Mouse (Mus musculus): ENCODE data around the gene Cox14. TPM values are rescaled to one million over a fixed set of nuclear protein-coding genes. Genes with fewer than 3 reads are reported as not detected.

The Cox14 gene
- polyA plus RNA-seq (2014; fragmentation: Nextera tagmentation; extraction: Ambion mirVana) = 135 and 140 TPM in 2 replicates

GRCm38 (mm10) chr15:99725341-99726155 lies at the start of gene Cox14:
Gene Cox14 (plus strand): TSS chr15:99725618.
- peak; percentile 93 for ATAC-seq (ENCODE audit: low FRiP score)

GRCm38 (mm10) chr15:99677089-99677488 lies 48.3 kb upstream of the Cox14 start:
- no peaks in the 10 kb centered on the region for H3K36me3 ChIP-seq (ENCODE audit: control insufficient read depth, insufficient read depth, low read length)
- no peak overlapping the region for H3K4me2 ChIP-seq
- H3K4me1 ChIP-seq (ENCODE audit: control insufficient read depth, insufficient read depth, low read length) = peaks cover 14% of the 10 kb centered on the region
- DNase-seq (ENCODE audit: low spot score, missing footprints) (no peak), ATAC-seq (ENCODE audit: low FRiP score) (peak; percentile 54)
- H3K9me3 ChIP-seq (ENCODE audit: control insufficient read depth, low read length) = no peaks in the 10 kb centered on the region
- no peak overlapping the region for H3K9ac ChIP-seq (ENCODE audit: low read length)
- 35% methylated on average over 8 of the region's 8 CpGs for WGBS
- H3K27ac ChIP-seq (ENCODE audit: low read depth, low read length) = peak overlapping the region; percentile 57
- peaks cover 1% of the 10 kb centered on the region; the same call in 1 of the 2 replicates for H3K27me3 ChIP-seq (ENCODE audit: control insufficient read depth, insufficient read depth, low read length)
- H3K4me3 ChIP-seq (ENCODE audit: low read depth, low read length) = no peak overlapping the region

More at GRCm38 (mm10) chr15:99725341-99726155, at the start of gene Cox14:
- peak within 1 kb of the TSS; percentile 97 for H3K4me3 ChIP-seq (ENCODE audit: low read depth, low read length)
- H3K4me2 ChIP-seq = peak within 1 kb of the TSS; percentile 82
- under 1% methylated on average over 67 of the region's 68 CpGs for WGBS
- DNase-seq (ENCODE audit: low spot score, missing footprints) = peak; percentile 100
- H3K27me3 ChIP-seq (ENCODE audit: control insufficient read depth, insufficient read depth, low read length) = no peaks in the 10 kb centered on the region
- H3K27ac ChIP-seq (ENCODE audit: low read depth, low read length) = peak within 1 kb of the TSS; percentile 79
- H3K9ac ChIP-seq (ENCODE audit: low read length) = peak within 1 kb of the TSS; percentile 90
- H3K4me1 ChIP-seq (ENCODE audit: control insufficient read depth, insufficient read depth, low read length) = peaks cover 24% of the 10 kb centered on the region
- no peaks in the 10 kb centered on the region; the same call in 1 of the 2 replicates for H3K9me3 ChIP-seq (ENCODE audit: control insufficient read depth, low read length)
- H3K36me3 ChIP-seq (ENCODE audit: control insufficient read depth, insufficient read depth, low read length) = peaks cover 18% of the 10 kb centered on the region

GRCm38 (mm10) chr15:99678063-99678800 lies 47.2 kb upstream of the Cox14 start:
- Histone ChIP-seq H3K36me3 (ENCODE audit: control insufficient read depth, insufficient read depth, low read length) (no peaks in the 10 kb centered on the region), H3K9ac (ENCODE audit: low read length) (no peak overlapping the region), H3K27ac (ENCODE audit: low read depth, low read length) (no peak overlapping the region), H3K9me3 (ENCODE audit: control insufficient read depth, low read length) (no peaks in the 10 kb centered on the region), H3K4me3 (ENCODE audit: low read depth, low read length) (no peak overlapping the region), H3K27me3 (ENCODE audit: control insufficient read depth, insufficient read depth, low read length) (no peaks in the 10 kb centered on the region), H3K4me2 (no peak overlapping the region), H3K4me1 (ENCODE audit: control insufficient read depth, insufficient read depth, low read length) (peaks cover 14% of the 10 kb centered on the region)
- peak; percentile 62 for ATAC-seq (ENCODE audit: low FRiP score)
- no peak for DNase-seq (ENCODE audit: low spot score, missing footprints)
- WGBS = 18% methylated on average over 13 of the region's 13 CpGs

GRCm38 (mm10) chr15:99679008-99679407 lies 46.4 kb upstream of the Cox14 start:
- H3K36me3 ChIP-seq (ENCODE audit: control insufficient read depth, insufficient read depth, low read length) = no peaks in the 10 kb centered on the region
- WGBS = 66% methylated on average over 7 of the region's 7 CpGs
- peaks cover 14% of the 10 kb centered on the region for H3K4me1 ChIP-seq (ENCODE audit: control insufficient read depth, insufficient read depth, low read length)
- H3K9ac ChIP-seq (ENCODE audit: low read length) = no peak overlapping the region
- ATAC-seq (ENCODE audit: low FRiP score) (no peak), DNase-seq (ENCODE audit: low spot score, missing footprints) (no peak)
- H3K9me3 ChIP-seq (ENCODE audit: control insufficient read depth, low read length) = no peaks in the 10 kb centered on the region
- H3K4me3 ChIP-seq (ENCODE audit: low read depth, low read length) = no peak overlapping the region
- H3K4me2 ChIP-seq = no peak overlapping the region
- no peaks in the 10 kb centered on the region for H3K27me3 ChIP-seq (ENCODE audit: control insufficient read depth, insufficient read depth, low read length)
- H3K27ac ChIP-seq (ENCODE audit: low read depth, low read length) = no peak overlapping the region

GRCm38 (mm10) chr15:99682880-99683279 lies 42.5 kb upstream of the Cox14 start:
- no peak overlapping the region for H3K9ac ChIP-seq (ENCODE audit: low read length)
- H3K4me1 ChIP-seq (ENCODE audit: control insufficient read depth, insufficient read depth, low read length) = peaks cover 4% of the 10 kb centered on the region; the same call in 1 of the 2 replicates
- H3K4me3 ChIP-seq (ENCODE audit: low read depth, low read length) = no peak overlapping the region
- no peaks in the 10 kb centered on the region for H3K9me3 ChIP-seq (ENCODE audit: control insufficient read depth, low read length)
- H3K4me2 ChIP-seq = no peak overlapping the region
- WGBS = 95% methylated on average over 7 of the region's 7 CpGs
- H3K36me3 ChIP-seq (ENCODE audit: control insufficient read depth, insufficient read depth, low read length) = no peaks in the 10 kb centered on the region
- H3K27me3 ChIP-seq (ENCODE audit: control insufficient read depth, insufficient read depth, low read length) = no peaks in the 10 kb centered on the region
- no peak for ATAC-seq (ENCODE audit: low FRiP score)
- DNase-seq (ENCODE audit: low spot score, missing footprints) = no peak
- H3K27ac ChIP-seq (ENCODE audit: low read depth, low read length) = no peak overlapping the region

GRCm38 (mm10) chr15:99684156-99684555 lies 41.3 kb upstream of the Cox14 start:
- Histone ChIP-seq H3K27me3 (ENCODE audit: control insufficient read depth, insufficient read depth, low read length) (no peaks in the 10 kb centered on the region), H3K9me3 (ENCODE audit: control insufficient read depth, low read length) (no peaks in the 10 kb centered on the region), H3K9ac (ENCODE audit: low read length) (no peak overlapping the region), H3K36me3 (ENCODE audit: control insufficient read depth, insufficient read depth, low read length) (no peaks in the 10 kb centered on the region), H3K4me3 (ENCODE audit: low read depth, low read length) (no peak overlapping the region), H3K4me1 (ENCODE audit: control insufficient read depth, insufficient read depth, low read length) (no peaks in the 10 kb centered on the region), H3K27ac (ENCODE audit: low read depth, low read length) (no peak overlapping the region), H3K4me2 (no peak overlapping the region)
- ATAC-seq (ENCODE audit: low FRiP score) = no peak
- DNase-seq (ENCODE audit: low spot score, missing footprints) = no peak
- 92% methylated on average over 5 of the region's 5 CpGs for WGBS

GRCm38 (mm10) chr15:99688712-99689111 lies 36.7 kb upstream of the Cox14 start:
- Histone ChIP-seq H3K27ac (ENCODE audit: low read depth, low read length) (no peak overlapping the region), H3K4me3 (ENCODE audit: low read depth, low read length) (no peak overlapping the region), H3K27me3 (ENCODE audit: control insufficient read depth, insufficient read depth, low read length) (no peaks in the 10 kb centered on the region), H3K4me2 (no peak overlapping the region), H3K9ac (ENCODE audit: low read length) (no peak overlapping the region), H3K9me3 (ENCODE audit: control insufficient read depth, low read length) (no peaks in the 10 kb centered on the region), H3K4me1 (ENCODE audit: control insufficient read depth, insufficient read depth, low read length) (peaks cover 16% of the 10 kb centered on the region), H3K36me3 (ENCODE audit: control insufficient read depth, insufficient read depth, low read length) (no peaks in the 10 kb centered on the region)
- 3% methylated on average over 4 of the region's 4 CpGs for WGBS
- DNase-seq (ENCODE audit: low spot score, missing footprints) = peak; percentile 94
- peak; percentile 55; the same call in 1 of the 2 replicates for ATAC-seq (ENCODE audit: low FRiP score)

- H3K9ac ChIP-seq (ENCODE audit: low read length) = no peak overlapping the region
- no peak overlapping the region for H3K4me3 ChIP-seq (ENCODE audit: low read depth, low read length)
- 14% methylated on average over 4 of the region's 4 CpGs for WGBS
- DNase-seq (ENCODE audit: low spot score, missing footprints) (no peak), ATAC-seq (ENCODE audit: low FRiP score) (no peak)
- H3K27me3 ChIP-seq (ENCODE audit: control insufficient read depth, insufficient read depth, low read length) = no peaks in the 10 kb centered on the region
- H3K9me3 ChIP-seq (ENCODE audit: control insufficient read depth, low read length) = no peaks in the 10 kb centered on the region
- H3K4me2 ChIP-seq = no peak overlapping the region
- no peak overlapping the region for H3K27ac ChIP-seq (ENCODE audit: low read depth, low read length)
- H3K4me1 ChIP-seq (ENCODE audit: control insufficient read depth, insufficient read depth, low read length) = peaks cover 19% of the 10 kb centered on the region
- H3K36me3 ChIP-seq (ENCODE audit: control insufficient read depth, insufficient read depth, low read length) = no peaks in the 10 kb centered on the region
Measured at GRCm38 (mm10) chr15:99690924-99691323, 34.5 kb upstream of the Cox14 start.

- no peak for DNase-seq (ENCODE audit: low spot score, missing footprints)
- H3K4me2 ChIP-seq = no peak overlapping the region
Measured at GRCm38 (mm10) chr15:99691976-99692375, 33.4 kb upstream of the Cox14 start.

More at GRCm38 (mm10) chr15:99691976-99692375, 33.4 kb upstream of the Cox14 start:
- Histone ChIP-seq H3K4me1 (ENCODE audit: control insufficient read depth, insufficient read depth, low read length) (peaks cover 19% of the 10 kb centered on the region), H3K9ac (ENCODE audit: low read length) (no peak overlapping the region), H3K36me3 (ENCODE audit: control insufficient read depth, insufficient read depth, low read length) (no peaks in the 10 kb centered on the region), H3K9me3 (ENCODE audit: control insufficient read depth, low read length) (no peaks in the 10 kb centered on the region), H3K27ac (ENCODE audit: low read depth, low read length) (no peak overlapping the region), H3K27me3 (ENCODE audit: control insufficient read depth, insufficient read depth, low read length) (0 out of 2 replicates have a peak, but pooled peaks cover 2% of the 10 kb centered on the region), H3K4me3 (ENCODE audit: low read depth, low read length) (no peak overlapping the region)
- WGBS = 63% methylated on average over 9 of the region's 9 CpGs
- peak; percentile 41 for ATAC-seq (ENCODE audit: low FRiP score)
